Mouse (Mus musculus): ENCODE results near the gene Aip. TPM values are rescaled to one million over a fixed set of nuclear protein-coding genes. Genes with fewer than 3 reads are reported as not detected.

Aip gene
- polyA plus RNA-seq, 1 experiment: 53.5 TPM

GRCm38 (mm10) chr19:4149764-4150461, 24.3 kb upstream of the Aip start:
- no peak overlapping the region for H3K27ac ChIP-seq (ENCODE audit: control insufficient read depth, insufficient read depth, low read depth, low read length, poor library complexity)
- 88% methylated on average over 17 of the region's 17 CpGs for WGBS
- peaks cover 11% of the 10 kb centered on the region for H3K4me1 ChIP-seq (ENCODE audit: control insufficient read depth, insufficient read depth, low read length)
- H3K4me3 ChIP-seq (replicated peaks; ENCODE audit: control insufficient read depth, low read depth, low read length): no peak overlapping the region
- TF ChIP-seq POLR2A (IDR thresholded peaks at IDR 0.05; ENCODE audit: borderline replicate concordance, control insufficient read depth, low read depth, low read length) (no peak), CTCF (IDR thresholded peaks at IDR 0.05; ENCODE audit: control insufficient read depth, insufficient read depth, low read length) (no peak)

GRCm38 (mm10) chr19:4149283-4149682, 23.6 kb upstream of the Aip start:
- H3K4me3 ChIP-seq (replicated peaks; ENCODE audit: control insufficient read depth, low read depth, low read length): peak overlapping the region; percentile 85
- H3K4me1 ChIP-seq (ENCODE audit: control insufficient read depth, insufficient read depth, low read length): peaks cover 10% of the 10 kb centered on the region
- H3K27ac ChIP-seq (ENCODE audit: control insufficient read depth, insufficient read depth, low read depth, low read length, poor library complexity): peak overlapping the region; percentile 90
- 56% methylated on average over 11 of the region's 11 CpGs for WGBS
- no peak for TF ChIP-seq POLR2A (IDR thresholded peaks at IDR 0.05; ENCODE audit: borderline replicate concordance, control insufficient read depth, low read depth, low read length)
- no peak for TF ChIP-seq CTCF (IDR thresholded peaks at IDR 0.05; ENCODE audit: control insufficient read depth, insufficient read depth, low read length)

GRCm38 (mm10) chr19:4148819-4149218, 23.2 kb upstream of the Aip start:
- peaks cover 9% of the 10 kb centered on the region for H3K4me1 ChIP-seq (ENCODE audit: control insufficient read depth, insufficient read depth, low read length)
- H3K4me3 ChIP-seq (replicated peaks; ENCODE audit: control insufficient read depth, low read depth, low read length): peak overlapping the region; percentile 85
- TF ChIP-seq POLR2A (IDR thresholded peaks at IDR 0.05; ENCODE audit: borderline replicate concordance, control insufficient read depth, low read depth, low read length): no peak
- no peak for TF ChIP-seq CTCF (IDR thresholded peaks at IDR 0.05; ENCODE audit: control insufficient read depth, insufficient read depth, low read length)
- peak overlapping the region; percentile 90 for H3K27ac ChIP-seq (ENCODE audit: control insufficient read depth, insufficient read depth, low read depth, low read length, poor library complexity)
- 3% methylated on average over 8 of the region's 8 CpGs for WGBS

GRCm38 (mm10) chr19:4148491-4148806, 22.8 kb upstream of the Aip start, which contains the start of gene Coro1b:
Gene Coro1b, plus strand, starts transcription at chr19:4148619.
- Histone ChIP-seq H3K4me1 (ENCODE audit: control insufficient read depth, insufficient read depth, low read length) (peaks cover 9% of the 10 kb centered on the region; the same call in 1 of the 2 replicates), H3K4me3 (replicated peaks; ENCODE audit: control insufficient read depth, low read depth, low read length) (peak within 1 kb of the TSS; percentile 85), H3K27ac (ENCODE audit: control insufficient read depth, insufficient read depth, low read depth, low read length, poor library complexity) (peak within 1 kb of the TSS; percentile 90)
- WGBS: 1% methylated on average over 33 of the region's 33 CpGs
- TF ChIP-seq CTCF (IDR thresholded peaks at IDR 0.05; ENCODE audit: control insufficient read depth, insufficient read depth, low read length): no peak
- peak; percentile 63; the same call in 1 of the 2 replicates for TF ChIP-seq POLR2A (IDR thresholded peaks at IDR 0.05; ENCODE audit: borderline replicate concordance, control insufficient read depth, low read depth, low read length)

GRCm38 (mm10) chr19:4147782-4148490, 22.3 kb upstream of the Aip start:
- WGBS: 36% methylated on average over 9 of the region's 9 CpGs
- no peak for TF ChIP-seq POLR2A (IDR thresholded peaks at IDR 0.05; ENCODE audit: borderline replicate concordance, control insufficient read depth, low read depth, low read length)
- TF ChIP-seq CTCF (IDR thresholded peaks at IDR 0.05; ENCODE audit: control insufficient read depth, insufficient read depth, low read length): no peak
- peak overlapping the region; percentile 90 for H3K27ac ChIP-seq (ENCODE audit: control insufficient read depth, insufficient read depth, low read depth, low read length, poor library complexity)
- peak overlapping the region; percentile 85 for H3K4me3 ChIP-seq (replicated peaks; ENCODE audit: control insufficient read depth, low read depth, low read length)
- H3K4me1 ChIP-seq (ENCODE audit: control insufficient read depth, insufficient read depth, low read length): peaks cover 10% of the 10 kb centered on the region

GRCm38 (mm10) chr19:4147022-4147405, 21.4 kb upstream of the Aip start:
- H3K27ac ChIP-seq (ENCODE audit: control insufficient read depth, insufficient read depth, low read depth, low read length, poor library complexity): peak overlapping the region; percentile 40
- H3K4me3 ChIP-seq (replicated peaks; ENCODE audit: control insufficient read depth, low read depth, low read length): no peak overlapping the region
- WGBS: 47% methylated on average over 3 of the region's 3 CpGs
- no peak for TF ChIP-seq CTCF (IDR thresholded peaks at IDR 0.05; ENCODE audit: control insufficient read depth, insufficient read depth, low read length)
- no peak for TF ChIP-seq POLR2A (IDR thresholded peaks at IDR 0.05; ENCODE audit: borderline replicate concordance, control insufficient read depth, low read depth, low read length)
- H3K4me1 ChIP-seq (ENCODE audit: control insufficient read depth, insufficient read depth, low read length): peaks cover 11% of the 10 kb centered on the region

- WGBS: 78% methylated on average over 12 of the region's 12 CpGs
- TF ChIP-seq CTCF (IDR thresholded peaks at IDR 0.05; ENCODE audit: control insufficient read depth, insufficient read depth, low read length): no peak
- no peak for TF ChIP-seq POLR2A (IDR thresholded peaks at IDR 0.05; ENCODE audit: borderline replicate concordance, control insufficient read depth, low read depth, low read length)
- peak overlapping the region; percentile 16; the same call in 1 of the 2 replicates for H3K27ac ChIP-seq (ENCODE audit: control insufficient read depth, insufficient read depth, low read depth, low read length, poor library complexity)
- no peak overlapping the region for H3K4me3 ChIP-seq (replicated peaks; ENCODE audit: control insufficient read depth, low read depth, low read length)
- peaks cover 11% of the 10 kb centered on the region for H3K4me1 ChIP-seq (ENCODE audit: control insufficient read depth, insufficient read depth, low read length)
These were observed 20.8 kb upstream of the Aip start for GRCm38 (mm10) chr19:4146366-4147021.

GRCm38 (mm10) chr19:4145936-4146335, 20.3 kb upstream of the Aip start:
- 89% methylated on average over 5 of the region's 5 CpGs for WGBS
- H3K27ac ChIP-seq (ENCODE audit: control insufficient read depth, insufficient read depth, low read depth, low read length, poor library complexity): no peak overlapping the region
- H3K4me3 ChIP-seq (replicated peaks; ENCODE audit: control insufficient read depth, low read depth, low read length): no peak overlapping the region
- H3K4me1 ChIP-seq (ENCODE audit: control insufficient read depth, insufficient read depth, low read length): peaks cover 11% of the 10 kb centered on the region
- TF ChIP-seq POLR2A (IDR thresholded peaks at IDR 0.05; ENCODE audit: borderline replicate concordance, control insufficient read depth, low read depth, low read length): no peak
- no peak for TF ChIP-seq CTCF (IDR thresholded peaks at IDR 0.05; ENCODE audit: control insufficient read depth, insufficient read depth, low read length)
